Mouse (Mus musculus) forebrain, embryonic 16.5 days (tissue): Measurements from ENCODE around the gene Dusp1. TPM values are rescaled to one million over a fixed set of nuclear protein-coding genes. Genes with fewer than 3 reads are reported as not detected.
A peak's percentile ranks its signal among the peaks of the same experiment; 100 is the strongest.

Experiments
- ATAC-seq: fragments of 200-750 bp; cut with Nextera tagmentation; 2 replicates; pipeline ENCODE4 v1.8.0; 2017; ENCODE audit warnings: mild to moderate bottlenecking, moderate library complexity
- H3K27ac ChIP-seq: fragments of 300-500 bp; sonication (generic); 2 replicates; pipeline ENCODE4 v1.5.1; 2014; ENCODE audit warnings: low read length, control low read depth
- H3K27me3 ChIP-seq: fragments of 300-500 bp; sonication (generic); replicated peaks from 2 replicates; pipeline ENCODE4 v1.6.1; 2014; ENCODE audit warnings: low read length; ENCODE audit not compliant: control insufficient read depth, insufficient read depth
- H3K36me3 ChIP-seq: fragments of 300-500 bp; sonication (generic); 2 replicates; pipeline ENCODE4 v1.6.1; 2014; ENCODE audit not compliant: control insufficient read depth, insufficient read depth
- H3K4me1 ChIP-seq: fragments of 300-500 bp; sonication (generic); replicated peaks from 2 replicates; pipeline ENCODE4 v1.6.1; 2014; ENCODE audit warnings: low read length; ENCODE audit not compliant: control insufficient read depth, insufficient read depth
- H3K4me2 ChIP-seq: fragments of 300-500 bp; sonication (generic); 2 replicates; pipeline ENCODE4 v1.6.1; 2014; ENCODE audit warnings: mild to moderate bottlenecking, low read length, control low read depth
- H3K4me3 ChIP-seq: fragments of 300-500 bp; sonication (generic); replicated peaks from 2 replicates; pipeline ENCODE4 v1.5.1; 2014; ENCODE audit warnings: mild to moderate bottlenecking, low read length, control low read depth
- H3K9ac ChIP-seq: fragments of 300-500 bp; sonication (generic); replicated peaks from 2 replicates; pipeline ENCODE4 v1.6.1; 2014; ENCODE audit warnings: low read depth, low read length, control low read depth
- H3K9me3 ChIP-seq: fragments of 300-500 bp; sonication (generic); 2 replicates; pipeline ENCODE4 v1.6.1; 2016; ENCODE audit warnings: low read length; ENCODE audit not compliant: control insufficient read depth
- WGBS: fragments of 180-500 bp; shearing (Covaris S2); extraction: QIAGEN DNeasy Blood & Tissue Kit; methylation state at CpG from one replicate; pipeline ENCODE4 v1.1.7; 2014; 5-methylcytosine and 5-hydroxymethylcytosine counted together
- polyA plus RNA-seq: library from polyadenylated mRNA; unstranded; fragments of >200 nt; fragmentation: Nextera tagmentation; extraction: Ambion mirVana; gene quantifications from 2 replicates; pipeline ENCODE4 v1.2.1, GENCODE M21; 2015

Gene Dusp1
- polyA plus RNA-seq, result 44.1 and 47.8 TPM in 2 replicates

DNA sequence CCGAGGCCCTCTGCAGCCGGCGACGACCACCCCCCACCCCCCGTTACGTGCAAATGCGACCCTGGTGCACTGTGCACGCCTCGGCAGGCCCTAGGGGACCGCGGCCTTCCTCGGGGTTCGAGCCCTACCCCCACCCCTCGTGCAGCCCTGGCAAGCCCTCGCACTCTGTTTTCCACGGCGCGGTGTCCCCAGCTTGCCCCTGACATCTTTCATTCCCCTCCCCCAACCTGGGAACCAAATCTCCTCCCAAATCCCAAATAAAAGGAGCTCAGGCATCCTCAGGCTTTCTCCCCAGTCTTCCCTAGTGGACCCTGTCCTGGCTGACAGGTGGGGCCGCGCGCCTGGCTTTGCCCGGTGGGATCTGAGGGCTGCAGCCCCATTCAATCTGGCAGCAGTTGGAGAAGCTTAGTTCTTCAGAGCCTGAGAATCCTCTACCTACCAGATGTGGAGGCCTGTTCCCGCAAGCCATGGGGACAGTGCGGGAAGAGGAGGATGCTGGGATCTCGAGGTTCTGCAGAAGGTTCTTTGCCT, at the start of gene Dusp1:
Gene Dusp1, minus strand, starts transcription at position 478 of the 531 bp plus-strand sequence.
- H3K4me1 ChIP-seq, result peaks cover 22% of the 10 kb centered on the region
- WGBS, result under 1% methylated on average over 25 of the region's 25 CpGs
- H3K9ac ChIP-seq, result peak within 1 kb of the TSS; percentile 78
- H3K27me3 ChIP-seq, result no peaks in the 10 kb centered on the region
- peaks cover 13% of the 10 kb centered on the region for H3K36me3 ChIP-seq
- peak; percentile 81 for ATAC-seq
- peak within 1 kb of the TSS; percentile 51 for H3K4me3 ChIP-seq
- no peaks in the 10 kb centered on the region; the same call in 1 of the 2 replicates for H3K9me3 ChIP-seq
- H3K27ac ChIP-seq, result peak within 1 kb of the TSS; percentile 43
- H3K4me2 ChIP-seq, result peak within 1 kb of the TSS; percentile 87

DNA sequence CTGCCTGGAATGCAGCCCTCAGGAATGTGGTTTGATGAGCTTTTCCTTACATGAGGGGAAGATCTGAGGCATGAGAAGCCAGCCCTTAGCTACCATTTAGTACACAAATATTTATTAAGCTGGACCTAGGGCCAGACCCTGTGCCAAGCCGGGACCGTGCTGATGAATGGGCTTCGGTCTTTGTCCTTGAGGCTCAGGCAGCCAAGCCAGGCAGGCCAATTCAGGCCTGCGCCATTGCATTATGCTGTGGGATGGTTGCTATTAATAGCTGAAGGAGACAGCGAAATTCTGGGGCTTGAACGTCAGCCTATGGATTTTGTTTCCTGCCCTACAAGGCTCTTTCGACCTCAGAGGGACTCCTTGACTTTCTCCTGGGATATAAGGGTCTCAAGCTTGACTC, 49.4 kb upstream of the Dusp1 start:
- H3K4me3 ChIP-seq, result no peak overlapping the region
- no peaks in the 10 kb centered on the region for H3K9me3 ChIP-seq
- peaks cover 4% of the 10 kb centered on the region; the same call in 1 of the 2 replicates for H3K36me3 ChIP-seq
- H3K27ac ChIP-seq, result no peak overlapping the region
- H3K27me3 ChIP-seq, result no peaks in the 10 kb centered on the region
- WGBS, result 71% methylated on average over 7 of the region's 7 CpGs
- H3K4me2 ChIP-seq, result no peak overlapping the region
- no peaks in the 10 kb centered on the region for H3K4me1 ChIP-seq
- ATAC-seq, result no peak
- H3K9ac ChIP-seq, result no peak overlapping the region

DNA sequence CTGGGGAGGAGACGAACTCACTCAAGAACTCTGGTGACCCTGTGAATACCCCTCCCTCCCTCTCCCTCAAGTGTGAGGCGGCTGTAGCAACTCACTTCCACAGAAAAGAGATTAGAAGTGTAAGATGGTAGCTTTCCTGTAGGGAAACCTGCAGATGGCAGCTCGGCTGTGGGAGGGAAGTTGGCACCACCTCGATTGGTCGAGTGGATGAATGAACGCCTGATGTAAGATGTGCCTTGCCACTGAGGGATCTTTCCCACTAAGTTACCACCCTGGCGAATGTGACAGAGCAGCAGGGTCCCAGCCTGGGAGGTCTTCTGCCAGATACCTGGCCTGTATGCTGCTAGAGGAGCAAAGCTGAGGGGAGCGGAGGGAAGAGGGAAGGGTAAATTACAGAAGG, 47.9 kb upstream of the Dusp1 start:
- Histone ChIP-seq H3K27ac (no peak overlapping the region), H3K9me3 (no peaks in the 10 kb centered on the region), H3K4me1 (no peaks in the 10 kb centered on the region), H3K27me3 (no peaks in the 10 kb centered on the region), H3K4me3 (no peak overlapping the region), H3K36me3 (peaks cover 4% of the 10 kb centered on the region; the same call in 1 of the 2 replicates), H3K4me2 (no peak overlapping the region), H3K9ac (no peak overlapping the region)
- 88% methylated on average over 8 of the region's 8 CpGs for WGBS
- ATAC-seq, result no peak

DNA sequence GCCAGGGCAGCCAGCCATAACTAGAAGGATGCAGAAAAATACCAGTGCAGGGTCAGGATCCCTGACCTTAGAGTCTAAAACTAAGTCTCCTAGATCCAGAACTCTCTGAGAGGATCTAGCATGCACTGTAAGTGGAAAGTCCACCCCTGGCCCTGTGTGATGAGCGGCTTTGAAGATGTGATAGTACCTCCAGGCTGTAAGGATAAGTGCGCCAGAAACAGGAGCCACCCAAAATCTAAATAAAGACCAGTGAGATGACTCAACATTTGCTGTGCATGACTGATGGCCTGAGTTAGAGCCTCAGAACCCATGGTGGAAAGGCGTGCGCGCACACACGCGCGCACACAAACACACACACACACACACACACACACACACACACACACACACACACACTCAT, 46.9 kb upstream of the Dusp1 start:
- WGBS, result 99% methylated on average over 8 of the region's 8 CpGs
- peaks cover 4% of the 10 kb centered on the region; the same call in 1 of the 2 replicates for H3K36me3 ChIP-seq
- H3K9ac ChIP-seq, result no peak overlapping the region
- H3K4me2 ChIP-seq, result no peak overlapping the region
- H3K4me1 ChIP-seq, result no peaks in the 10 kb centered on the region
- H3K27me3 ChIP-seq, result no peaks in the 10 kb centered on the region
- H3K4me3 ChIP-seq, result no peak overlapping the region
- ATAC-seq, result no peak
- H3K27ac ChIP-seq, result no peak overlapping the region
- no peaks in the 10 kb centered on the region for H3K9me3 ChIP-seq

DNA sequence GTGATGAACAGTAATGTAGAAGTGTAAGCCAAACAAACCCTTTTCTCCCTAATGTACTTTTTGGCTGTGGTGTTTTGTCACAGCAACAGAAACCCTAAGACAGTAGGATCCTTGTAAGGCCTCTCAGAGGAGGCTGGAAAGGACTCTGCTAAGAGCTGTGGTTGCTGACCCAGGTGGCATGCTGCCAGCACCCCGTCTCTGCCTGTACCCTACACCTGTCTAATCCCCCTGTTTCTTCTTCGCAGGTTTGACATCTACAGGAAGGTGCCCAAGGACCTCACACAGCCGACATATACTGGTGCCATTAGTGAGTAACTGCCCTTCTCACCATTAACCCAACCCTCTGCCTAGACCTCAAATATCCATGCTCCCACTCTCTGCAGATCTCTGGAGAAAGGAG, 46.4 kb upstream of the Dusp1 start:
- H3K9me3 ChIP-seq, result no peaks in the 10 kb centered on the region
- no peak overlapping the region for H3K4me3 ChIP-seq
- H3K4me2 ChIP-seq, result no peak overlapping the region
- H3K27ac ChIP-seq, result no peak overlapping the region
- H3K9ac ChIP-seq, result no peak overlapping the region
- H3K27me3 ChIP-seq, result no peaks in the 10 kb centered on the region
- 86% methylated on average over 3 of the region's 3 CpGs for WGBS
- ATAC-seq, result no peak
- no peaks in the 10 kb centered on the region for H3K4me1 ChIP-seq
- peaks cover 4% of the 10 kb centered on the region; the same call in 1 of the 2 replicates for H3K36me3 ChIP-seq

DNA sequence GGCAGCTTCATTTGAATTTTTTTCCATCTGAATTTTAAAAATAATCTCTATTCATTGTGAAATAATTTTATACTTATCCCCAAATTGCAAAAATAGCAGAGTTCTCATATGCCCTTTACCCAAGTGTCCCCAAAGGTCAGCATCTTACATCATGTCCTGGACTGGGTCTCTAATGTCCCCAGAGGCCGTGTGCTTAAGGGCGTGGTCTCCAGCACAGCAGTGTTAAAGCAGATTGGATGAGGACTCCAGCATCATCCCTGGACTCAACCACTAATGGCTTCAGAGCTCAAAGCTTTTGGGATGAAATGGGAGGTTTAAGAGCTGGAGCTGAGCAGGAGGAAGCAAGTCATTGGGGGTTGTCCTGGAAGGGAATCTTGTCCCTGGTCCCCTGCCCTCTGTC, 44.6 kb upstream of the Dusp1 start:
- H3K4me2 ChIP-seq, result no peak overlapping the region
- H3K4me1 ChIP-seq, result no peaks in the 10 kb centered on the region
- no peak overlapping the region for H3K4me3 ChIP-seq
- peaks cover 4% of the 10 kb centered on the region; the same call in 1 of the 2 replicates for H3K36me3 ChIP-seq
- 94% methylated on average over 2 of the region's 2 CpGs for WGBS
- no peak for ATAC-seq
- H3K9me3 ChIP-seq, result no peaks in the 10 kb centered on the region
- no peak overlapping the region for H3K27ac ChIP-seq
- H3K27me3 ChIP-seq, result no peaks in the 10 kb centered on the region
- no peak overlapping the region for H3K9ac ChIP-seq

DNA sequence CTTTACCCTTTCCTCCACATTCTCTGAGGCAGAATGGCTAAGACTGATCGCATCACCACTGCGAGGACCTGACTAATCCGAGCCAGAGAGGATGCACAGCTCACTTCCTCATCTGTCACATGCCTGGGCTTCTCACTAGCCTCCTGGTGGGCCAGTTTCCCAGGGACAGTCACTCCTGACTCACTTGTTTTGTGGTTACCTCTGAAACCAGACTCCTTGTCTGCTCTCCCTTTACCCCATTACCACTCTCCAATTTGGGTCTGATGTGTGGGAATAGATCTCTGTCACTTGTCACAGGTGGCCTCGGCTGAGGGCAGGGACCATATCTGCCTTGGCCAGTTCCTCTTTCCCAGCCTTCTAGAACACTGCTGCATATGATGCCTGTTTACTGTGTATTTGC, 43.7 kb upstream of the Dusp1 start:
- H3K9me3 ChIP-seq, result no peaks in the 10 kb centered on the region
- H3K27me3 ChIP-seq, result no peaks in the 10 kb centered on the region
- H3K4me1 ChIP-seq, result no peaks in the 10 kb centered on the region
- no peak overlapping the region for H3K27ac ChIP-seq
- H3K4me3 ChIP-seq, result no peak overlapping the region
- no peak overlapping the region for H3K9ac ChIP-seq
- H3K36me3 ChIP-seq, result peaks cover 4% of the 10 kb centered on the region; the same call in 1 of the 2 replicates
- WGBS, result 95% methylated on average over 4 of the region's 4 CpGs
- H3K4me2 ChIP-seq, result no peak overlapping the region
- no peak for ATAC-seq

DNA sequence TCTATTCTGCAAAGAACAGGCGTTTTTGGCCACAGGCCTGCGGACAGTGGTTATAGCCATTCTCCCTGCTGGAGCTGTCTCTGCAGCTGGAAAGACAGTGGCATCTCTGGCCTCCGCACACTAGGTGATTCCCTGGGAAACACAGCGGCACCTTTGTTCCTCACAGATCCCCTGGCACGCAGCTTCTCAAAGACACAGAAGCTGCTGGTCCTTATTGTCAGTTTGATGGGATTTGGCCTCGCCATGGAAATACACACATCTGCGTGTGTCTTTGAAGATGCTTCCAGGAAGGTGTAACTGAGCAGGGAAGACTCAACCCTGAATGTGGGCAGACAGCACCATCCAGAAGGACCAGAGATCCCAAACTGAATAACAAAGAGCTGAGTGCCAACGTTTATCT, 41.4 kb upstream of the Dusp1 start:
- Histone ChIP-seq H3K4me2 (no peak overlapping the region), H3K36me3 (no peaks in the 10 kb centered on the region), H3K4me3 (no peak overlapping the region), H3K27me3 (no peaks in the 10 kb centered on the region), H3K27ac (0 out of 2 replicates have a peak overlapping the region, but pooled peaks have one; percentile 53), H3K4me1 (no peaks in the 10 kb centered on the region), H3K9ac (no peak overlapping the region), H3K9me3 (no peaks in the 10 kb centered on the region)
- ATAC-seq, result no peak
- 77% methylated on average over 8 of the region's 8 CpGs for WGBS

DNA sequence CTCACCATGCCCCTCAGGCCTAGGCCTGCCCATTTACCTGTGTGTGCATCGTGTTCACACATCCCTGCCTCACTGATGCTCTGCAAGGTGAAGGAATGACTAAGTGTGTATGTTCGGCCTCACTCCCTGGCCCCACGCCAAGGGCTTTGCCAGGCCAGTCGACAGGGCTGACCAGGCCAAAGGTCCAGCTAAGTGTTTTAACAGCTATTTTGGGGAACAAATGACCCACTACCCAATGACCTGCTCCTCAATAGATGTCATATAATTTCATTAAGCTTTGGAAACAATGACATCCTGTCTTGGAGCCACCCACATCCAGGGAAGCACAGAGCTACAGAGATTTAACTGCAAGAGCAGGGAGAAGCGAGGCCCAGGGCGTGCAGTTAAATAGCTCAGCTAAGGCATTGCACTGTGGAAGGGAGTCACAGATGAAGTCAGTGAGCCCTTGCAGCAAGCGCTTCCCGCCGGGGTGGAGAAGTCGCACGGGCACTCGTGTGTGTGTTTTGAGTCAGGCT, 40.5 kb upstream of the Dusp1 start:
- no peaks in the 10 kb centered on the region for H3K9me3 ChIP-seq
- 0 out of 2 replicates have a peak overlapping the region, but pooled peaks have one; percentile 53 for H3K27ac ChIP-seq
- WGBS, result 76% methylated on average over 12 of the region's 12 CpGs
- H3K36me3 ChIP-seq, result no peaks in the 10 kb centered on the region
- H3K4me2 ChIP-seq, result no peak overlapping the region
- no peak overlapping the region for H3K4me3 ChIP-seq
- no peak overlapping the region for H3K9ac ChIP-seq
- ATAC-seq, result no peak
- H3K27me3 ChIP-seq, result no peaks in the 10 kb centered on the region
- H3K4me1 ChIP-seq, result no peaks in the 10 kb centered on the region
